Comparison of ENCODE assay signal across 17 mouse cellular contexts in genomic region chr2:10972051-10972450, GRCm38 (mm10).
DNase-seq lines count a peak whose midpoint lies in the region.
"Had no signal": no experiment of that assay in that cellular context is flagged by ENCODE, and none has a peak within 500 bp of the region (broad histone marks: within the 10 kb centered on the region; RNA-seq: fewer than 3 reads in every experiment).

No protein-coding gene starts in this region.

- no peak overlapping the region for H3K4me3 ChIP-seq in heart, embryonic 10.5 days
- H3K4me3 ChIP-seq: embryonic facial prominence, embryonic 10.5 days; forebrain, embryonic 13.5 days; gastrocnemius, adult 2 months; hindbrain, embryonic 15.5 days had no signal

- no peaks in the 10 kb centered on the region for H3K4me1 ChIP-seq in heart, embryonic 10.5 days
- H3K4me1 ChIP-seq: hindbrain, embryonic 15.5 days had no signal

- intact Hi-C loops in heart, postnatal 10 days (cut with DNase I), result no loop called here

- no peaks in the 10 kb centered on the region for H3K9me3 ChIP-seq in heart, embryonic 10.5 days
- H3K9me3 ChIP-seq: embryonic facial prominence, embryonic 10.5 days; forebrain, embryonic 13.5 days; hindbrain, embryonic 15.5 days had no signal

- H3K27ac ChIP-seq in heart, embryonic 10.5 days, result no peak overlapping the region
- H3K27ac ChIP-seq: embryonic facial prominence, embryonic 10.5 days; forebrain, embryonic 13.5 days; gastrocnemius, adult 2 months; hindbrain, embryonic 15.5 days had no signal

- no peaks in the 10 kb centered on the region for H3K27me3 ChIP-seq in heart, embryonic 10.5 days (ENCODE audit: insufficient read depth, poor library complexity, severe bottlenecking)
- H3K27me3 ChIP-seq: CH12.LX; forebrain, embryonic 13.5 days; hindbrain, embryonic 15.5 days had no signal

- no peaks in the 10 kb centered on the region for H3K36me3 ChIP-seq in heart, embryonic 10.5 days
- H3K36me3 ChIP-seq: embryonic facial prominence, embryonic 10.5 days; hindbrain, embryonic 15.5 days had no signal

- peak; percentile 63 to 65 for DNase-seq in cerebellum, postnatal 10 days
- DNase-seq in cerebellum, adult 9-11 months, result no peak
- peak; percentile 19 for DNase-seq in heart, embryonic 10.5 days (ENCODE audit: low spot score)
- no peak for DNase-seq in heart, postnatal 10 days
- peak; percentile 3 for DNase-seq in lung, postnatal 10 days
- no peak for DNase-seq in lung, postnatal 14 days
- peak; percentile 52 for DNase-seq in brain, adult 2 months (ENCODE audit: low read depth, low spot score)
- DNase-seq: adrenal gland, adult 2 months; adrenal gland, postnatal 25 days; cerebellum, adult 18-20 months; forebrain, postnatal 0 days; gastrocnemius, adult 2 months; gastrocnemius, postnatal 25 days had no signal

- WGBS in heart, embryonic 10.5 days, result 61% methylated on average over 3 of the region's 3 CpGs

Comparison
In these comparisons a context has a peak if more than half of its experiments do, and no peak if none do; other contexts are left out.
1. DNase-seq: peak in cerebellum, postnatal 10 days (2 of 2), heart, embryonic 10.5 days (single experiment), lung, postnatal 10 days (single experiment) and brain, adult 2 months (single experiment); none in cerebellum, adult 9-11 months (single experiment), heart, postnatal 10 days (0 of 2) and lung, postnatal 14 days (single experiment).